ENCODE assay signal across 13 mouse cellular contexts in genomic region chr13:3877185-3877584, GRCm38 (mm10). TPM values are rescaled to one million over a fixed set of nuclear protein-coding genes. Genes with fewer than 3 reads are reported as not detected.
DNase-seq lines count a peak whose midpoint lies in the region; ATAC-seq lines count a peak whose summit lies in the region.
"Had no signal": no experiment of that assay in that cellular context is flagged by ENCODE, and none has a peak within 500 bp of the region (broad histone marks: within the 10 kb centered on the region; RNA-seq: fewer than 3 reads in every experiment).

No protein-coding gene starts in this region.

- 0 out of 2 replicates have a peak, but pooled peaks have one; percentile 14 for ATAC-seq in hindbrain, embryonic 11.5 days (ENCODE audit: low FRiP score)
- ATAC-seq in hindbrain, embryonic 13.5 days (ENCODE audit: low FRiP score): no peak
- 0 out of 2 replicates have a peak, but pooled peaks have one; percentile 43 for ATAC-seq in midbrain, embryonic 14.5 days (ENCODE audit: low FRiP score, low TSS enrichment)
- no peak for ATAC-seq in midbrain, embryonic 15.5 days (replicated peaks)
- ATAC-seq in limb, embryonic 13.5 days (ENCODE audit: low FRiP score, low read depth): peak; percentile 57; the same call in 1 of the 2 replicates

- 74% methylated on average over 6 of the region's 6 CpGs for WGBS in hindbrain, embryonic 11.5 days
- 66% methylated on average over 6 of the region's 6 CpGs for WGBS in hindbrain, embryonic 13.5 days
- WGBS in midbrain, embryonic 14.5 days: 73% methylated on average over 6 of the region's 6 CpGs
- WGBS in midbrain, embryonic 15.5 days: 73% methylated on average over 6 of the region's 6 CpGs
- WGBS in limb, embryonic 13.5 days: 76% methylated on average over 6 of the region's 6 CpGs

- DNase-seq in hindbrain, embryonic 11.5 days (ENCODE audit: low spot score): no peak
- no peak for DNase-seq in midbrain, embryonic 14.5 days
- DNase-seq in layer of hippocampus, postnatal 10 days (ENCODE audit: low spot score in 2 of 2): no peak
- no peak for DNase-seq in adipocyte (ENCODE audit: low spot score)
- DNase-seq: kidney, adult 18-20 months had no signal

- no peaks in the 10 kb centered on the region for H3K27me3 ChIP-seq in hindbrain, embryonic 11.5 days (ENCODE audit: control insufficient read depth, insufficient read depth, low read length)
- no peaks in the 10 kb centered on the region for H3K27me3 ChIP-seq in hindbrain, embryonic 13.5 days
- no peaks in the 10 kb centered on the region for H3K27me3 ChIP-seq in midbrain, embryonic 14.5 days (ENCODE audit: control insufficient read depth, insufficient read depth, low read length)
- no peaks in the 10 kb centered on the region for H3K27me3 ChIP-seq in midbrain, embryonic 15.5 days (replicated peaks)
- no peaks in the 10 kb centered on the region for H3K27me3 ChIP-seq in limb, embryonic 13.5 days
- H3K27me3 ChIP-seq: neural tube, embryonic 12.5 days had no signal

- no peaks in the 10 kb centered on the region for H3K9me3 ChIP-seq in hindbrain, embryonic 11.5 days (ENCODE audit: control insufficient read depth, low read length)
- no peaks in the 10 kb centered on the region for H3K9me3 ChIP-seq in hindbrain, embryonic 13.5 days
- no peaks in the 10 kb centered on the region for H3K9me3 ChIP-seq in midbrain, embryonic 14.5 days (ENCODE audit: control insufficient read depth, low read length)
- H3K9me3 ChIP-seq in midbrain, embryonic 15.5 days: no peaks in the 10 kb centered on the region
- no peaks in the 10 kb centered on the region for H3K9me3 ChIP-seq in limb, embryonic 13.5 days
- H3K9me3 ChIP-seq: neural tube, embryonic 12.5 days had no signal

- H3K4me3 ChIP-seq in hindbrain, embryonic 11.5 days (ENCODE audit: low read depth, low read length): no peak overlapping the region
- H3K4me3 ChIP-seq in hindbrain, embryonic 13.5 days: no peak overlapping the region
- no peak overlapping the region for H3K4me3 ChIP-seq in midbrain, embryonic 14.5 days (replicated peaks; ENCODE audit: low read depth, low read length)
- H3K4me3 ChIP-seq in midbrain, embryonic 15.5 days: no peak overlapping the region
- H3K4me3 ChIP-seq in limb, embryonic 13.5 days: no peak overlapping the region
- H3K4me3 ChIP-seq: left cerebral cortex, adult 2 months; neural tube, embryonic 12.5 days had no signal

- no peak overlapping the region for H3K9ac ChIP-seq in hindbrain, embryonic 11.5 days (ENCODE audit: low read depth, low read length)
- no peak overlapping the region for H3K9ac ChIP-seq in hindbrain, embryonic 13.5 days
- no peak overlapping the region for H3K9ac ChIP-seq in midbrain, embryonic 14.5 days (replicated peaks; ENCODE audit: low read length)
- no peak overlapping the region for H3K9ac ChIP-seq in midbrain, embryonic 15.5 days
- no peak overlapping the region for H3K9ac ChIP-seq in limb, embryonic 13.5 days
- H3K9ac ChIP-seq: neural tube, embryonic 12.5 days had no signal

- no peaks in the 10 kb centered on the region for H3K36me3 ChIP-seq in hindbrain, embryonic 11.5 days (ENCODE audit: control insufficient read depth, insufficient read depth, low read length)
- peaks cover 7% of the 10 kb centered on the region for H3K36me3 ChIP-seq in hindbrain, embryonic 13.5 days
- 0 out of 2 replicates have a peak, but pooled peaks cover 4% of the 10 kb centered on the region for H3K36me3 ChIP-seq in midbrain, embryonic 14.5 days (ENCODE audit: control insufficient read depth, insufficient read depth, low read length)
- H3K36me3 ChIP-seq in midbrain, embryonic 15.5 days (replicated peaks): no peaks in the 10 kb centered on the region
- H3K36me3 ChIP-seq in limb, embryonic 13.5 days: peaks cover 21% of the 10 kb centered on the region

- H3K4me2 ChIP-seq in hindbrain, embryonic 11.5 days (replicated peaks; ENCODE audit: low read depth, low read length): no peak overlapping the region
- H3K4me2 ChIP-seq in hindbrain, embryonic 13.5 days: no peak overlapping the region
- no peak overlapping the region for H3K4me2 ChIP-seq in midbrain, embryonic 14.5 days (ENCODE audit: low read length)
- no peak overlapping the region for H3K4me2 ChIP-seq in midbrain, embryonic 15.5 days
- H3K4me2 ChIP-seq in limb, embryonic 13.5 days (replicated peaks): no peak overlapping the region
- H3K4me2 ChIP-seq: neural tube, embryonic 12.5 days had no signal

- H3K4me1 ChIP-seq in hindbrain, embryonic 11.5 days (replicated peaks; ENCODE audit: control insufficient read depth, insufficient read depth, low read length): no peaks in the 10 kb centered on the region
- H3K4me1 ChIP-seq in hindbrain, embryonic 13.5 days (replicated peaks): no peaks in the 10 kb centered on the region
- H3K4me1 ChIP-seq in midbrain, embryonic 14.5 days (ENCODE audit: control insufficient read depth, insufficient read depth, low read length): no peaks in the 10 kb centered on the region
- no peaks in the 10 kb centered on the region for H3K4me1 ChIP-seq in midbrain, embryonic 15.5 days
- H3K4me1 ChIP-seq in limb, embryonic 13.5 days: no peaks in the 10 kb centered on the region
- H3K4me1 ChIP-seq: neural tube, embryonic 12.5 days had no signal

- H3K27ac ChIP-seq in hindbrain, embryonic 11.5 days (ENCODE audit: low read depth, low read length): no peak overlapping the region
- H3K27ac ChIP-seq in hindbrain, embryonic 13.5 days: no peak overlapping the region
- H3K27ac ChIP-seq in midbrain, embryonic 14.5 days (replicated peaks; ENCODE audit: low read depth, low read length): no peak overlapping the region
- H3K27ac ChIP-seq in midbrain, embryonic 15.5 days: no peak overlapping the region
- H3K27ac ChIP-seq in limb, embryonic 13.5 days: no peak overlapping the region
- H3K27ac ChIP-seq: left cerebral cortex, adult 2 months; neural tube, embryonic 12.5 days had no signal

RNA-seq across cellular contexts. Expression of gene Calm5, which starts 23.2 kb away (rescaled TPM):
- not detected in 2 replicates for polyA plus RNA-seq in hindbrain, embryonic 11.5 days (2014; fragmentation: Nextera tagmentation; extraction: Ambion mirVana)
- polyA plus RNA-seq in hindbrain, embryonic 13.5 days (2015; fragmentation: Nextera tagmentation; extraction: Ambion mirVana): not detected in 2 replicates
- polyA plus RNA-seq in midbrain, embryonic 14.5 days (2014; fragmentation: Nextera tagmentation; extraction: Ambion mirVana): not detected in 2 replicates
- not detected in 2 replicates for polyA plus RNA-seq in midbrain, embryonic 15.5 days (2015; fragmentation: Nextera tagmentation; extraction: Ambion mirVana)
- polyA plus RNA-seq in limb, embryonic 13.5 days (2015; fragmentation: Nextera tagmentation; extraction: Ambion mirVana): not detected in 2 replicates
- not detected for total RNA-seq in layer of hippocampus, postnatal 10 days (2021)
- total RNA-seq: left cerebral cortex, adult 2 months had no signal
- polyA plus RNA-seq: forebrain, embryonic 11.5 days; gonadal fat pad, adult 2 months; neural tube, embryonic 12.5 days; testis, adult 2 months had no signal

RNA-seq across cellular contexts. Expression of gene Calm4, which starts 39.6 kb away (rescaled TPM):
- not detected in 2 replicates for polyA plus RNA-seq in hindbrain, embryonic 11.5 days (2014; fragmentation: Nextera tagmentation; extraction: Ambion mirVana)
- polyA plus RNA-seq in hindbrain, embryonic 13.5 days (2015; fragmentation: Nextera tagmentation; extraction: Ambion mirVana): not detected in 2 replicates
- polyA plus RNA-seq in midbrain, embryonic 14.5 days (2014; fragmentation: Nextera tagmentation; extraction: Ambion mirVana): not detected in 2 replicates
- polyA plus RNA-seq in midbrain, embryonic 15.5 days (2015; fragmentation: Nextera tagmentation; extraction: Ambion mirVana): not detected in 2 replicates
- polyA plus RNA-seq in limb, embryonic 13.5 days (2015; fragmentation: Nextera tagmentation; extraction: Ambion mirVana): 0.64 TPM in 1 of 2 replicates, not detected in the other
- not detected for total RNA-seq in layer of hippocampus, postnatal 10 days (2021)
- total RNA-seq: left cerebral cortex, adult 2 months had no signal
- polyA plus RNA-seq: forebrain, embryonic 11.5 days; gonadal fat pad, adult 2 months; neural tube, embryonic 12.5 days had no signal

RNA-seq across cellular contexts. Expression of gene Net1, which starts 40.8 kb away (rescaled TPM):
- 31.4 and 33.9 TPM in 2 replicates for polyA plus RNA-seq in hindbrain, embryonic 11.5 days (2014; fragmentation: Nextera tagmentation; extraction: Ambion mirVana)
- polyA plus RNA-seq in hindbrain, embryonic 13.5 days (2015; fragmentation: Nextera tagmentation; extraction: Ambion mirVana): 13.9 and 15.9 TPM in 2 replicates
- 5.0 and 8.5 TPM in 2 replicates for polyA plus RNA-seq in midbrain, embryonic 14.5 days (2014; fragmentation: Nextera tagmentation; extraction: Ambion mirVana)
- polyA plus RNA-seq in midbrain, embryonic 15.5 days (2015; fragmentation: Nextera tagmentation; extraction: Ambion mirVana): 10.7 and 12.2 TPM in 2 replicates
- polyA plus RNA-seq in limb, embryonic 13.5 days (2015; fragmentation: Nextera tagmentation; extraction: Ambion mirVana): 144 and 162 TPM in 2 replicates
- 10 to 100 TPM; 21.4 to 24.0 TPM for total RNA-seq in layer of hippocampus, postnatal 10 days (2021)

RNA-seq across cellular contexts. Expression of gene Tubal3, which starts 40.9 kb away (rescaled TPM):
- polyA plus RNA-seq in hindbrain, embryonic 11.5 days (2014; fragmentation: Nextera tagmentation; extraction: Ambion mirVana): not detected in 2 replicates
- polyA plus RNA-seq in hindbrain, embryonic 13.5 days (2015; fragmentation: Nextera tagmentation; extraction: Ambion mirVana): not detected in 2 replicates
- not detected in 2 replicates for polyA plus RNA-seq in midbrain, embryonic 14.5 days (2014; fragmentation: Nextera tagmentation; extraction: Ambion mirVana)
- not detected in 2 replicates for polyA plus RNA-seq in midbrain, embryonic 15.5 days (2015; fragmentation: Nextera tagmentation; extraction: Ambion mirVana)
- polyA plus RNA-seq in limb, embryonic 13.5 days (2015; fragmentation: Nextera tagmentation; extraction: Ambion mirVana): not detected in 2 replicates
- total RNA-seq in layer of hippocampus, postnatal 10 days (2021): not detected
- total RNA-seq: left cerebral cortex, adult 2 months had no signal
- polyA plus RNA-seq: forebrain, embryonic 11.5 days; gonadal fat pad, adult 2 months; neural tube, embryonic 12.5 days had no signal

Comparison
In these comparisons a context has a peak if more than half of its experiments do, and no peak if none do; other contexts are left out.
1. ATAC-seq: peak in hindbrain, embryonic 11.5 days (single experiment), midbrain, embryonic 14.5 days (single experiment) and limb, embryonic 13.5 days (single experiment); none in hindbrain, embryonic 13.5 days (single experiment) and midbrain, embryonic 15.5 days (single experiment).